Mouse (Mus musculus) lung, postnatal 14 days (tissue): ENCODE results near the gene Klhl10.

Experiments
- DNase-seq: peaks from one replicate; pipeline ENCODE4 v3.0.0; 2021

The Klhl10 gene

GRCm38 (mm10) chr11:100408835-100409462 lies 32.8 kb upstream of the Klhl10 start:
- DNase-seq, result no peak

- no peak for DNase-seq
Observed at GRCm38 (mm10) chr11:100409686-100410085, 32.0 kb upstream of the Klhl10 start.

GRCm38 (mm10) chr11:100411736-100412135 lies 30.0 kb upstream of the Klhl10 start:
- DNase-seq, result no peak

DNA sequence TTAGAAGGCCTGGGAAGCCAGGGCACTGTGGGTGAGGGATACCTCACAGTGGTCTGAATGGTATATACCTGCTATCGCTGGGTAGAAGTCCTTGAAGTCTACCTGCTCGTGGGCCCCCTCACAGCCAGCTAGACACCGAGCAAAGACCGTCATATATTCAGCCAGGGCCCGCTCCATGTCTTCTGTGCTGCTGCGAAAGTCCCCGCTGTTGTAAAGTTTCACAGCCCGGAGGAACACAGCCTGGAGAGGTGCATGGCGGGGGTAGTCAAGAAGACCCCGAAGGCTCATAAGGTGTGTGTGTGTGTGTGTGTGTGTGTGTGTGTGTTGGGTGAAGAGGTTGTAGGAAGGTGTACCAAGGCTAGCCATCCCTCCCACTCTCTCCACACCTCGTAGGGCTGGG lies 28.2 kb upstream of the Klhl10 start:
- DNase-seq, result no peak

GRCm38 (mm10) chr11:100414021-100414913 lies 27.4 kb upstream of the Klhl10 start, which contains the start of gene P3h4:
Gene P3h4, minus strand, starts transcription at chr11:100414836.
- peak; percentile 85 for DNase-seq

- DNase-seq, result peak; percentile 60
Observed at GRCm38 (mm10) chr11:100414914-100415822, 26.5 kb upstream of the Klhl10 start, which contains the start of gene Fkbp10. Gene Fkbp10, plus strand, starts transcription at chr11:100415697.

DNA sequence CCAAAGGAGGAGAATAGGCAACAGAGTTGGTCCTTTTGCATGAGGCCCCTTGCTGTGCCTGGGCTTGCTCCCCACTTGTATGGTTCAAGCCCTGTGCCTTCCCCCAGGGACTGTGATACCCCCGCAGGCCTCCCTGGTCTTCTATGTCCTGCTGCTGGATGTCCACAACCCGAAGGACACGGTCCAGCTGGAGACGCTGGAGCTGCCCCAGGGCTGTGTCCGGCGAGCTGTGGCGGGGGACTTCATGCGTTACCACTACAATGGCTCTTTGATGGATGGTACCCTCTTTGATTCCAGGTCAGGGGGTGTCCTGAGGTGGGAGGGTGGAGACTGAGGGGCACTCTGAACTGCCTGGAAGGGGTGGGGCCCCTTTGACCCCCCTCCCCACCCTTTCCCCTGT lies 20.2 kb upstream of the Klhl10 start:
- no peak for DNase-seq

DNA sequence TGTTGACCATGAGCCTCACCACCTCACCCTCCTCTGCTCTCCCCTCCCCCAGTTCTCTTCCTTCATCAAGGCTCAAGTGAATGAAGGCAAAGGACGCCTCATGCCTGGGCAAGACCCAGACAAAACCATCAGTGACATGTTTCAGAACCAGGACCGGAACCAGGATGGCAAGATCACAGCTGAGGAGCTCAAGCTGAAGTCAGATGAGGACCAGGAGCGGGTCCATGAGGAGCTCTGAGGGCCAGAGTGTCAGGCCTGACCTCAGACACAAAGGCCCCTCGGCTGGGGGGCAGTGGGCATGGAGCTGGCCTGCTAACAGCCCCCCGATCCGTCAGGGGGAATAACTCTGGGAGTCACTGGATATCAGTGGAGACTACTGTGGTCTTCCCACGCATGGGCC lies 17.9 kb upstream of the Klhl10 start:
- no peak for DNase-seq

- peak; percentile 87 for DNase-seq
Observed at GRCm38 (mm10) chr11:100425851-100426250, 15.9 kb upstream of the Klhl10 start.

GRCm38 (mm10) chr11:100426820-100427219 lies 14.9 kb upstream of the Klhl10 start:
- no peak for DNase-seq

DNA sequence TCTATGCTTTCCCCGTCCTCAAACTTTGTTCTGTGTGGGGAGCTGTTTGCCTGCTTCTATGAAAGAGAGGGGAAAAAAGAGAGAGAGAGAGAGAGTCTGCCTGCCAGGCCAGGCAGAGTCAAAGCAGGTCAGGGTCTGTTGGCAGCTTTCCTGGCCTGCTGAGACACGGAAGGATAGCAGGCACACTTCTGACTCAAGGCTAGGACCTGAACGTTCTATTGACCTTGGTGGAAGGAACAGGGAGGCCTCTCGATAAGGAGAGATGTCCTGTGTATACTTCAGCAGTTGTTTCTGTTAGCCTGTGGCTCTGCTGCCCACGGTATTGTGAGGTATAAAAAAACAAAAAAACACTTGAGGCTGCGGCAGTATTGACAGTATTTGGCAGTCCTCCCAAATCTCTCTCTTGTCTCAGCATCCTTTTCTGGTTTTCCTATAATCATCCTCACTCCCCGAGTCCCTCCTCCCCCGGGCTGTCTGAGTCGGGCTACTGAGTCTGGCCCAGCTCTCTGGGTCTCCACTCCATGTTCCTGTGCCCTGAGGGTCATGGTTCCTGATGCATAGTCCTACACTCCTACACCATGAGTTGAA lies 13.0 kb upstream of the Klhl10 start:
- no peak for DNase-seq

DNA sequence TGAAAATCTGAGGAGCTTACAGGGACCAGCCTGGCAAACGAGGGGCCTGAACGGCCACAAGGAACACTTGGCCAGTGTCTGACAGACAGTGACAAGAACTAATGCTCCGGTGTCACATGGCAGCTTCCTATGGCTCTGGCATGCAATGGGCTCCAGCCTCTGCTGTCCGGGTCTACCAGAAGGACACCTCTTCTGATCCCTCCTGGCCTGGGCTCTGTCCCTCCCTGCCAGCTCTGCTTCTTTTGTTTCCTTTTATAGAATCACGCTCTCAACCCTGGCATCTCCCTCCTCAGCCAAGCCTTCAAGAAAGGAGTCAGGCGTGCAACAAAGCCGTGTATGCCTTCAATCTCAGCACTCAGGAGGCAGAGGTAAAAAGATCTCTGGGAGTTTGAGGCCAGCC lies 11.7 kb upstream of the Klhl10 start:
- no peak for DNase-seq

DNA sequence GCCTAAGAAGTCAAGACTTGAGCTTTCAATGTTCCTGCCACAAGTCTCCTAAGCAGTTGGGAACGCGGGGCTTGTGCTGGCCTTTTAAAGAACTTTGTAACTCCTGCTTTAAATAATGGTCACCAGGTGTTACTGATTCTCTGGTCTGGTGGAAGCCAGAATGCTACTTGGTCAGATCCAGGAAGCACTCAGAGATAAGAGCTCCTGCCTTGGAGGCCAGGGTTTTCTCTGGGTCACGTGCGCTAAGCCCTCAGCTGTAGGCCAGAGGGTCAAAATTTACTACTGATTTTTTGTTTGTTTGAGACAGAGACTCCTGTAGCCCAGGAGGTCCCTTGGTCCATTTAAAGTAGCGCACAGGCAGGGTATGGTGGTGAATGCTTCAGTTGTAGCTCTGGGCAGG lies 9.7 kb upstream of the Klhl10 start:
- no peak for DNase-seq

- DNase-seq, result no peak
Observed at GRCm38 (mm10) chr11:100435678-100436246, 6.0 kb upstream of the Klhl10 start.

GRCm38 (mm10) chr11:100437901-100438300 lies 3.8 kb upstream of the Klhl10 start:
- DNase-seq, result no peak

DNA sequence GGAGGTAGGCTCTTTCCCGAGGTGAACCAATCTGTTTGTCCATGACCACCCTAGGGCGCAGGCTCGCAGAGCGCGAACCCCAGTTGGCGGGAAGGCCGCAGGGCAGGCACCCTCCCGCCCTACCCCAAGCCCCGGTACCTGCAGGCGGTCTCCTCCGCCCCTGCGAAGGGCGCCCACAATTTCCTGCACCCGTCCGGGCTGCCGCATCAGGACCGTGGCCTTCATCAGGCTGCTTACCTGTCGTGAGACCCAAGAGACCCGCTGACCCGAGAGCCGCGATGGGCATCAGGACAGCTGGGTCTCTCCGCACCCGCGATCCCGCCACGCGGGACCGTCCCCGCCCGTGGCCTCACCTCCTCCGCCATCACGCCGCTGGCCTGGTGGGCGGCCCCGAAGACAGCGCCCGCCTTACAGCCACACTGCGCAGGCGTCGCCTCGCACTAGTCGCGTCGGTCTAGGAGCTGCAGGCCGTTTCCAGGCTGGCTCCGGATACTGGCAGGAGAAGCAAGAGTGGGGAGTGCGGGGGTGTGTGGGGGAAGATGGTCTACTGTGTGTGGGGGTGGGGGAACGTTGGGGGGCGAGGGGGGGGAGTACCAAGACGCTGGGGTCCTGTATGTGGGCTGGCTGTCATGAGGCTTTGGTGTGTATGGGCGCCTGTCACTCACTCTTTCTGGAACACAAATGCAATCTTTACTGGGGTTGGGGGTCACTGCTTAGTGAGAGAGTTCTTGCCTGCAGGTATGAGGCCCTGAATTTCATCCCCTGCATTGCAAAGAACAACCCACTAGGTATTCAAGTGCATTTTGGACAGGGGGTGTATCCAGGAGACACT lies 810 bp upstream of the Klhl10 start:
- peak; percentile 84 for DNase-seq

GRCm38 (mm10) chr11:100442625-100443024 lies 908 bp downstream of the Klhl10 start:
- no peak for DNase-seq

GRCm38 (mm10) chr11:100457247-100457646 lies 15.5 kb downstream of the Klhl10 start:
- no peak for DNase-seq

DNA sequence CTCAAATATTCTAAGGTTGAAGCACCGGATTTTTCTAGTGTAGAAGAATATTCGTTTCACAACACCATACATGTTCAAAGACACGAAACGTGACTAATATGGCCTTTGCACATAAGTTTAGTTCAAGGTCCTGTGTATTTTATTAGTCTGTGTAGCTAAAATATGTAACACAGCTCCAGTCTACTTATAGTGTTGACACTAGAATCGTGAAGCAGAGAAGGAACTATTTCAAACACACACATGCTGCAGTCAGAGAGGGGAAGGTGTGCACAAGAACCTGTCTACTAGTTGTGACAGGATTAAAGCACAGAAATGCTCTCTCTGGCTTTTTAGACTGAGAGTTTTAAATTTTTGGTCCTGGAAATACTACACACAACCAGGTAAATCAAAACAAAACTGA lies 16.0 kb downstream of the Klhl10 start:
- DNase-seq, result no peak

DNA sequence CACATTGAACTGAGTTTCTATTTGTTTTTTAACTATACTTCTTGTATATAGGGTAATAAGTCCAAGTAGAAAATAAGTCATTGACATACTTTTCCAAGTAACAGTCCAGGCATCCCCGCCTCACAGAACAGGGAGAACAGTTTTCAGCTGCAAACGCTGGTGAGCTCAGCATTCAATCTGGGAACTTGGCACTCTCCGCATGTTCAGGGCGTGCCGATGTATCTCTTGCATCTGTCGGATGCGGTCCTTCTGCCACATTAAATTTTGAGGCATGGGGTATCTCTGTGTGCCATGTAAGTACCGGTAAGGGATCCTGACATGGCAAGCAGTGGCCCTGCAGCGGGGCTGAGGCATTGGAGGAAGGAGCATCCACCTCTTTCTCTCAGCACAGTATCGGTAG lies 21.0 kb downstream of the Klhl10 start:
- no peak for DNase-seq

GRCm38 (mm10) chr11:100465229-100465792 lies 23.6 kb downstream of the Klhl10 start:
- no peak for DNase-seq
